Mouse (Mus musculus) left cerebral cortex, postnatal 25 days (tissue): ENCODE data around the gene Olfr1120. TPM values are rescaled to one million over a fixed set of nuclear protein-coding genes. Genes with fewer than 3 reads are reported as not detected.
A peak's percentile ranks its signal among the peaks of the same experiment; 100 is the strongest.
"Not testable (repeated sequence)": the region's sequence is repeated elsewhere in the genome, so short reads cannot be mapped to it uniquely, and the experiment has no call there.

Experiments used
- DNase-seq, 2 experiments: peaks; one replicate each; pipeline ENCODE4 v3.0.0; 2022; ENCODE audit warnings: low spot score in 2 of 2, mixed read lengths in 1 of 2
- intact Hi-C: fragments of 180-260 bp; cut with DNase I; formaldehyde crosslinking; loops from one replicate; pipeline ENCODE4 v1.15.1; 2025
- total RNA-seq, 2 experiments: library from RNA; stranded (reverse); gene quantifications; 2 replicates each; pipeline ENCODE4 v1.2.3; 2021

Olfr1120 gene
- total RNA-seq: not detected

DNA sequence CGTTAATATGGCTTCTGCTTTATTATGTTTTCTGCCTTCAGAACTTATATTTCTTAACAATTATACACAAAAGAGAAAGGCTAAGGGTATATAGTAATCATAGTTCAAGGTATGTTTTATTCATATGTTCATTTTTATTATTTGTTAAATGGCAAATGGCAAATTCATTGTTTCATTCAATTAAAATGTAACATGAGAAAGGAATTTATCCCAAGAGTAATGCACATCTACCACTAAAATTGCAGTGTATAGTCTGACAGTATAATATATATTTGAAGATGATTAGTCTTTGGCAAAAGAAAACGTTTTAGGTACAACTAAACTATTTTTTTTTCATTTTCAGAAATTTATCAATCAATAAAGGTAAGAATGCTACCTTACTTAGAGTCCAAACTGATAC is at the start of gene Olfr1120:
TSS of gene Olfr1120 (plus strand) at position 301 of the 400 bp plus-strand sequence.
- intact Hi-C loops: no loop called here

GRCm38 (mm10) chr2:87307281-87307680 is 47.3 kb upstream of the Olfr1120 start, which contains the start of gene Olfr1118:
Gene Olfr1118 (plus strand): TSS chr2:87307581.
- no peak for DNase-seq
- intact Hi-C loops: no loop called here

More for the DNA sequence above, at the start of gene Olfr1120:
- DNase-seq: no peak

GRCm38 (mm10) chr2:87360121-87360520 is 5.5 kb downstream of the Olfr1120 start:
- intact Hi-C loops, DNase-seq: not testable (repeated sequence)

GRCm38 (mm10) chr2:87369595-87369994 is 15.0 kb downstream of the Olfr1120 start, which contains the start of gene Olfr1121:
Gene Olfr1121 (plus strand): TSS chr2:87369895.
- no peak for DNase-seq
- intact Hi-C loops: no loop called here

DNA sequence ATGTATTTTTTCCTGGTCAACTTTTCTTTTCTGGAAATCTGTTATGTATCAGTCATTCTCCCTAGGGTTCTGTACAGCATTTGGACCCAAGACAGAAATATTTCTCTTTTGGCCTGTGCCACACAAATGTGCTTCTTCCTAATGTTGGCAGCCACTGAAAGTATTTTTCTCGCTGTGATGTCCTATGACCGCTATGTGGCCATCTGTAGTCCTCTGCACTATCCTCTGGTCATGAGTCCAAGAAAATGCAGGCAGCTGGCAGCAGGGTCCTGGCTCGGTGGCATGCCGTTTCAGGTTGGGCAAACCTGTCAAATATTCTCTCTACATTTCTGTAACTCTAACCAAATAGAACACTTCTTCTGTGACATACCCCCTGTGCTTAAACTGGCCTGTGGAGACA is 17.1 kb downstream of the Olfr1120 start:
- no peak for DNase-seq
- intact Hi-C loops: no loop called here

DNA sequence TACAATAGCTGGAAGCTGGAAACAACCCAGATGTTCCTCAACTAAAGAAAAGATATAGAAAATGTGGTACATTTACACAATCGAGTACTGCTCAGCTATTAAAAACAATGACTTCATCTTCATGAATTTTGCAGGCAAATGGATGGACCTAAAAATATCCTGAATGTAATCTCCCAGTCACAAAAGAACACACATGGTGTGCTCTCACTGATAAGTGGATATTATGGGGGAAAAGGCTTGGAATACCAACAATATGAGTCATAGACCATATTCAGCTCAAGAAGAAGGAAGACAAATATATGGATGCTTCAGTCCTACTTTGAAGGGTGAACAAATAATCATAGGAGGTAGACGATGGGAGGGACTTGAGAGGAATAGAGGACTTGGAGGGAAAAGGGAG is 29.3 kb downstream of the Olfr1120 start:
- no peak for DNase-seq
- intact Hi-C loops: no loop called here

DNA sequence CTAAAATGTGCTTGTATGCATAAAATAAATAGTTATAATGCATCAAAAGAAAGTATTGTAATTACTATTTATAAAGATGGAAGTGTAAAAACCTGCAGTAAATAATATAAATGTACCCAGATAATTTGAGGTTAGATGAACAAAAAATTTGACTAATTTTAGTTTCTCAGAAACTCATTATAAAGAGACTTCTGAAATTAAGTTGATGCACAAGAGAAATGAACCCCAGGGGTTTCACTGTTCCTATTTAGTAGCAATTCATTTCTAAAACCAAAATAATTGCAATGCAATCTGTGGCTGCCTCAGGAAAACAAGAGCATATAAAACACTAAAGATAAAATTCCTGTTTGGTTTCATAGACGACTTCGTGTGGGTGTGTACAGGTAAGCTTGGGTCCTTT is 30.9 kb downstream of the Olfr1120 start, which contains the start of gene Olfr1122:
TSS of gene Olfr1122 (plus strand) at position 301 of the 400 bp plus-strand sequence.
- DNase-seq: no peak
- intact Hi-C loops: no loop called here

DNA sequence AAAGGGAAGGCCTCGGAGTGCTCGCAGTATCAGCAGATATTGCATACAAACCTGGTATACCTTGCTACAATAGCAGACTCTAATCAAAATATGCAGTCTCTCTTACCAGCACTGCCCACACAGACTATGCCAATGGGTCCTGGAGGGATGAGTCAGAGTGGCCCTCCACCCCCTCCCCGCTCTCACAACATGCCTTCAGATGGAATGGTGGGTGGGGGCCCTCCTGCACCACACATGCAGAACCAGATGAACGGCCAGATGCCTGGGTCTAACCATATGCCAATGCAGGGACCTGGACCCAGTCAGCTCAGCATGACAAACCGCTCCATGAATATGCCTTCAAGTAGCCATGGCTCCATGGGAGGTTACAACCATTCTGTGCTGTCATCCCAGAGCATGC is 39.0 kb downstream of the Olfr1120 start:
- peak in 1 of 2 experiments; percentile 1 for DNase-seq
- intact Hi-C loops: loop anchor here (10.0 kb wide), 1 partner anchor 381 kb away; the partner anchor contains the start of gene Olfr152

GRCm38 (mm10) chr2:87394686-87395085 is 40.1 kb downstream of the Olfr1120 start:
- intact Hi-C loops: loop anchor here (10.0 kb wide), 1 partner anchor 380 kb away; the partner anchor contains the start of gene Olfr152
- DNase-seq: peak; percentile 9 to 16

Other genes starting within 250 kb of the Olfr1120 start
- gene Olfr259, start 240.2 kb upstream of the Olfr1120 start, total RNA-seq: not detected
- not detected for gene Olfr1110, start 214.5 kb upstream of the Olfr1120 start, total RNA-seq
- gene Olfr1111, start 202.2 kb upstream of the Olfr1120 start, total RNA-seq: not detected
- gene Olfr1112, start 167.0 kb upstream of the Olfr1120 start, total RNA-seq: not detected
- not detected for gene Olfr1113, start 145.8 kb upstream of the Olfr1120 start, total RNA-seq
- not detected for gene Olfr1115, start 106.8 kb upstream of the Olfr1120 start, total RNA-seq
- not detected for gene Olfr1116, start 87.3 kb upstream of the Olfr1120 start, total RNA-seq
- not detected for gene Olfr1118, start 47.2 kb upstream of the Olfr1120 start, total RNA-seq
- not detected for gene Olfr1121, start 15.1 kb downstream of the Olfr1120 start, total RNA-seq
- under 1 TPM in 1 of 2 experiments, not detected in 1; 0.14 TPM for gene Olfr1122, start 31.0 kb downstream of the Olfr1120 start, total RNA-seq
- not detected for gene Olfr1123, start 61.8 kb downstream of the Olfr1120 start, total RNA-seq
- not detected for gene Olfr1124, start 75.5 kb downstream of the Olfr1120 start, total RNA-seq
- gene Olfr1126, start 99.1 kb downstream of the Olfr1120 start, total RNA-seq: not detected
- not detected for gene Pramel7, start 142.3 kb downstream of the Olfr1120 start, total RNA-seq
- not detected for gene Pramel6, start 151.8 kb downstream of the Olfr1120 start, total RNA-seq
- gene Olfr153, start 177.0 kb downstream of the Olfr1120 start, total RNA-seq: not detected
- gene Olfr1128, start 190.7 kb downstream of the Olfr1120 start, total RNA-seq: not detected
- gene Olfr1129, start 219.1 kb downstream of the Olfr1120 start, total RNA-seq: not detected